Mouse (Mus musculus): Measurements from ENCODE around the gene Otog.
A peak's percentile ranks its signal among the peaks of the same experiment; 100 is the strongest.

Otog gene

DNA sequence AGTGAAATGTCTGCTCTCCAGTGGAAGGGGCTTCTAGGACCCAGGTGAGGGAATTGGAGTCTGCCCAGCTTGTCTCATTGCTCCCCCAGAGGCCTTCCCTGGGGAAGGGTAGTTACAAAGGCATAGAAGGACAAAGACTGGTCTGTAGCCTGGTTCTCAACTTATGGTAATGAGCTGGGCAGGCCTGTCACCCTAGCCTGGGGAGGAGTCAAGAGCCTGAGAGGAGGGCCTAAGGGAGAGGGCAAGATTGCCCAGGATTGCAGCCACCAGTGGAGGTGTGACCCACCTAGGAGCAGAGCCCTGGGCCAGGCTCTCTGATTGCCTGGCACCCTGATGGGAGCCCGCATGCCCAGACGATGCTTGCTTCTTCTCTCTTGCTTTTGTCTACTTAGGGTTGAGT, at the start of gene Otog:
Gene Otog, plus strand, starts transcription at position 292 of the 400 bp plus-strand sequence.
- DNase-seq (ENCODE audit: low read depth) = no peak

DNA sequence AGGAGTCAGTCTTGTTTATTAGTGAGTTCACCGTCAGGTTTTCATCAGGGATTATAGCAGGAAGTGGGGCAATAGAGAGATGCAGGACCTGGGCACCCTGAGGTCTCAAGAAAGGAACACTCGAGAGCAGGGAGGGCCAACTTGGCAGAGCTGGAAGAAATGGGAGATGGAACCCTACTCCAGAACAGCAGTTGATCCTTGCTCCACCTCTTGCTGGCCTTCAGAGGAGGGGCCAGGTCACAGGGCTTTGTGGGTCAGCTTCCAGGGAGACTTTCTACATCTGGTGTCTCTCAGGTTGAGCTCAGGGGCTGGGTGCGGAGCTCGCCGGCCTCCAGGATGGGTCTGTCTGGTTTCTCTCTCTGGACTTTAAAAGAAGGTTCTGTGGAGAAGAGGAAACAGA, 45.4 kb upstream of the Otog start:
- DNase-seq (ENCODE audit: low read depth) = no peak

- no peak for DNase-seq (ENCODE audit: low read depth)
Measured at GRCm38 (mm10) chr7:46200021-46200420, 40.8 kb upstream of the Otog start.

DNA sequence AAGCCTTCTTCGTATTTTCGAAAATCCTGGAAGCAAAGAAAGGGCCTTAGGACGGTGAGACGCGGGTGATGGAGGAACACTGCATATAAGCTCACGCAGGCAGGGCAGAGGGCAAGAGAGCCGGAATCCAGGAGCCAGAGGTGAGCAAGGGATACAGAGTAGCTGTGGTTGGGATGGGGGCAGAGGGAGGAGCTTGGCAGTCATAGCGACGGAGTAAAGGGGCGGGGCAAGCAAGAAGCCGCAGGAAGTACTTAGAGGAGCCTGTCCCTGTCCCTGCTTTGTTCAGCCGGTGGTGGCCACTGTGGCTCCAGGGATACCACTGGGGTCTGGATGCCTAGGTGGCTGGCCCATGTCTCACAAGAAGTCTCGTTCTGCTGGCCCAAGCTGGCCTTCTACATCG, 39.1 kb upstream of the Otog start:
- no peak for DNase-seq (ENCODE audit: low read depth)

GRCm38 (mm10) chr7:46204046-46204471, 36.7 kb upstream of the Otog start:
- DNase-seq (ENCODE audit: low read depth) = no peak

- no peak for DNase-seq (ENCODE audit: low read depth)
Measured at GRCm38 (mm10) chr7:46204775-46205174, 36.0 kb upstream of the Otog start.

DNA sequence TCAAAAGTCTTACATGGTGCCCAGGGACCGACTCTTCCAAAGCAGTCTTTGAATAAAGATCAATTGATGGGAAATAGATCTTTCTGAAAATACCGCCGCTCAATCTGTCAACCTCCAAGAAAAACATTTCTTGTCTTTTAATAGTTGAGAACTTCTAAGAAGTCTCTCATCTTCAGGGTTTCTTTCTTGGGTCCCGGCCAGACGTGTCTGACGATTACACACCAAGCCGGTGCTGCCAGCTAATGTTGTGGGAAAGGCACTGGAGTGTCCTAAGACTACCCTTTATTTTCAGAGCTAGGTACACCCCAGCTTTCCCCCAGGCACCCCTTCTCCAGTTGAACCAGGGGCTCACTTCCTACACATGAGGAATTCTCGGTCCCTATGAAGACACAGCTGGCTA, 32.7 kb upstream of the Otog start:
- no peak for DNase-seq (ENCODE audit: low read depth)

GRCm38 (mm10) chr7:46210276-46210675, 30.5 kb upstream of the Otog start:
- no peak for DNase-seq (ENCODE audit: low read depth)

DNA sequence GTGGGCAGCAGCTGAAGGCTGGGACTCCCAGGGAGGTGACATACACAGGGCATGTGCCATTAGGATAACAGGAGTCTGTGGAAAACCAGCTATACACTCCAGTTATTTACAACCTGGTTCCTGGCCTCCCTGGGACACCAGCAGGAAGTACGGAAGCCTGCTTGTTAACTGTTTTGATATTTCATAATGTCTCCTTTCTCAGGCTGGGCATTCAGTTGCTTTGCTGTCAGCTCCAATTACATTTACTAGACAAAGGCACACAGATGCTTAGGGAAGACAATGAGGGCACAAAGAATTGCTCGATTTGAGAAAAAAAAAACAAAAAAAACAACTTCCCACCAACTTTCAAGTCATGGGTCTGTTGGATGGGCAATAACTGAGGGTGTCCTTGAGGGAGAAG, 24.3 kb upstream of the Otog start:
- no peak for DNase-seq (ENCODE audit: low read depth)

GRCm38 (mm10) chr7:46218415-46218814, 22.4 kb upstream of the Otog start:
- DNase-seq (ENCODE audit: low read depth) = peak; percentile 7

DNA sequence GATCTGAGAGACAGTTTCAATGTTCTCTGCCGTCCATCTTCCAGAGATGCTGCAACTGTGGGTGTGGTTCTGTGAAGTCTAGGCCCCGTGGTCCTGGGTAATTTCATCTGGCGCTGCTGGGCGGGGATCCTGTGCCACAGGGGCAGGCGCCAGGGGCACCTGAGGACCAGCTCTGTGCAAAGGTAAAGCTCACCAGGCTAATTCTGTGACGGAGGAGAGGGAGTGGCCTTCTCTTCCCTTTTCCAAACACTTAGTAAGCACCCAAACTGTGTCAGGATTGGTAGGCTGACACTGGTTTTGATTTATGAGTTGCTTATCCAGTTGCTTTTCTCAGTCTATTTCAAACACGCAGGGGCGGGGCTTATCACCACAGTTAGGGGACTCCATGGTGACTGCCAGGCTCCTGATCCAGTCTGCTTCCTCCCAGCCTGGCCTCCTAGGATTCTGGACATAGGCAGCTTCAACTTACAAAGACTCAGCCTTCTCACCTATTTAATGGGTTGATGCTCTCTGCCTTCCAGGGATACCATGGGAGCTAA, 20.1 kb upstream of the Otog start:
- no peak for DNase-seq (ENCODE audit: low read depth)

- DNase-seq (ENCODE audit: low read depth) = peak; percentile 26
Measured at GRCm38 (mm10) chr7:46226253-46226652, 14.5 kb upstream of the Otog start.

DNA sequence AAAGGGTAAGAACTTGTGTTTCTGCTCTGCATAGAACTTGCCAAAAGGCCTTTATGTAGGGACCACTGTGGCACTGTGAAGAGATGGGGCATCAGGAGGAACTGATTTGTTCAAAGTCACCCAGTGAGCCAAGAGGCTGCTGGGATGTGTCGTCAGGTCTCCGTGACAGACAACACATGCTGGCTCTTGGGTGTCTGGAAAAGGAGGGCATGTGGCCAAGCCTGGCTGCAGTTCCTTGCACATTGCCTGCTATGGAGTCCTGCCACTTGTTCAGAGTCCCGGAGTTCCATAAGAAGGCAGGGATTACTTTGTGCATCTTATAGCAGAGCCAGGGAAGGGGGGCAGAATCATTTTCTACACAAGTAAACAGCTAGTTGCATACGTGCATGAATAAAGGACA, 13.9 kb upstream of the Otog start:
- no peak for DNase-seq (ENCODE audit: low read depth)

DNA sequence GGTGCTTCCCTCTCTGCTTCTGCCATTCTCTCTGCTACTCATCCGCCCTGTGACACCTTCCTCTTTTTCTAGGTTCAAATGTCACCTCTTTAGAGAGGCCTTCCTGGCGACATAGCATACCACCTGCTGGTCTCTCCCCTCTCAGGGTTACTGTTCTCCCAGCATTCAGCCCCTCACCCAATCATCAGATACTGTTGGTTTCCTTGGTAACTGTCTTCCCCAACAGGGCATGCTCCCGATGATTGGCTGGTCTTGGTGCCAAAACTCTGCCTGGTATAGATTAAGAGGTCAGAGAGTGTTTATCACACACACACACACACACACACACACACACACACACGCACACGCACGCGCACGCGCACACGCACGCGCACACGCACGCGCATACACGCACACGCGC, 4.8 kb upstream of the Otog start:
- DNase-seq (ENCODE audit: low read depth) = no peak

- DNase-seq (ENCODE audit: low read depth) = no peak
Measured at GRCm38 (mm10) chr7:46236363-46236762, 4.4 kb upstream of the Otog start.

GRCm38 (mm10) chr7:46237192-46237591, 3.6 kb upstream of the Otog start:
- no peak for DNase-seq (ENCODE audit: low read depth)

DNA sequence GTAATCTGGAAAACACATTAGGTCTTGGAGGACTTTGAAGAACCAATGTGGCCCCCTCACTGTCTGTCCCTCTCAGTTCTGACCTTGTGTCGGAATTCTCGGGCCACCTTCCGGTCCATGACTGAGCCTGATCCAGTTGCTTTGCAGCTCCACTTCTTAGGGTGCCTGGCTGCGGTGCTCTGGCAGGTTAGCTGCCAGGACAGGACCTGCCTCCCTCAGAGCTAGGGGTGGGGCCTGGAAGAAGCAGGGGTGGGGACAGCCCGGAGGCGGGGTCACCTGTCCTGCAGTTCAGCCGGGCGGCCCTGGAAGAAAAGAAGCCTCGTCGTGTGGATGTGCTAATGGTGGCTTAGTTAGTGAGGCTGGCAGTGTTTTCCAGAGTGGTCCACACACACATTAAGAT, 2.4 kb upstream of the Otog start, which contains the start of gene Ush1c:
Gene Ush1c, minus strand, starts transcription at position 158 of the 400 bp plus-strand sequence.
- no peak for DNase-seq (ENCODE audit: low read depth)

GRCm38 (mm10) chr7:46240091-46240490, 696 bp upstream of the Otog start:
- no peak for DNase-seq (ENCODE audit: low read depth)

- no peak for DNase-seq (ENCODE audit: low read depth)
Measured at GRCm38 (mm10) chr7:46246876-46247275, 6.1 kb downstream of the Otog start.

DNA sequence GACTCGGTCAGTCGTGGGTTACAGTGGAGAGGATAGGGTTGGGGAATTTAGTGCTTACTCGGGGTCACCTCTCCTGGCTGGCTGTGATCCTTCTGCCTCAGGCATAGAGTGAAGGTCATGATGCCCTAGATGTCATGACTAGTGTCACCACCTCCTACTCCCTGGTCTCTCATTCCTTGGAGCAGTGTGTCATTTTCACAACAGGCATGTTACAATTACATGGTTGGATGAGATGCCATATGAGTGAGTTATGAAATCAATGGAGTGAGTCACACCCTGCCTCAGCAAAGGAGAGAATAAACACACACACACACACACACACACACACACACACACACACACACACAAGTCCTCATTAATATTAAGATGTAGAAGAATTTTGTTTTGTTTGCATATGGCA, 6.8 kb downstream of the Otog start:
- no peak for DNase-seq (ENCODE audit: low read depth)

GRCm38 (mm10) chr7:46251841-46252240, 11.1 kb downstream of the Otog start:
- no peak for DNase-seq (ENCODE audit: low read depth)

DNA sequence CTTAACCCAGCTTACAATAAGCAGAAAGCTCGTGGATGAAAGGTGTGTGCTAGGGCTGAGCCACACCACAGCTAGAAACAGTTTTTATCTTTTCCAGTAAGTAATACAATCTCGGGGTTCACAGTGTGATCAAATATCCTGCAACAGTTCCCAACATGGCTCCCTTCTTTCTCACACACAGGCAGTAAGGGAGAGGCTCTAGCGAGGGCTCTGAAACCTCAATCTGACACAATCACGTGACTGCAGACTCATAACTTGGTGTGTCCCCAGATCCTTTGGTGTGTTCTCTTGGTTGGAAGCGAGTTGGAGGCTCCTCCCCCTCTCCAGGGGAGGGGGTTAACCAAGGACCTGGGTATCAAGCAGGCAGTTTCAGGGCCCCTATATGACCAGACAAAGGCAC, 35.4 kb downstream of the Otog start:
- no peak for DNase-seq (ENCODE audit: low read depth)

DNA sequence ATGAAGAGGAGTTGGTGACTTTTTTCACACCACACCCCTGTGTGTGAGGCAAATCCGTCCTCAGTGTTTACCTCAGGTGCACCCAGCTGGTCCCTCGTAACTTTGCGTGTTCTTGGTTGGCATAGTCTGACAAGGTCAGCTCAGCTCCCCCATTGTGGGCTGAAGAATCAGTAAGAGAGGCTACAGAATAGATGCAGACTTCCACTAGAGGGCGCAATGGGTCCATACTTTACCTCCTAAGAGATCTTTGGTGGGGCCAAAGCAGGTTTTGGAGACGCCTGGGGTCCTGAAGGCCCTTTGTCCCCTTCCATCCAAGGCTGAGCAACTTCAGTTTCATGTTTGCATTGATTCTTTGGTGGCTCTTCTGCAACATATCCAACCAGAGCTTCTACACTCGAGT, 39.2 kb downstream of the Otog start:
- DNase-seq (ENCODE audit: low read depth) = peak; percentile 62

DNA sequence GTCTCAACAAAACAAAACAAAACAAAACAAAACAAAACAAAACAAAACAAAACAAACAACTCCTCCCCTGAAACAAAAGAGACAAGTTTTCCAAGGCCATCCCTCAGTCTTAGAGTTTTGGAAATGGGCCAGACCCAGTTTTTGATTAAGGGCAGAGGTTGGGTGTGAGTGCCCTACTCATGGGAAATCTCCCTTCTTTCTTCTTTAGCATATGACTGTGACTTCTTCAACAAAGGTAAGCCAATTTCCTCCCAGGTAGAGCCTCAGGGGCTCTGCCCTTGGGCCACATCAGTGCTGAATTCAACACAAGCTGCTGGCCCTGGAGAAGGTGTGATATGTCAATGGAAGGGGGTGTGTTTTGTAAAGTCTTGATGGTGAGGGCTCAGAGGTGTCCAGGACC, 40.1 kb downstream of the Otog start:
- DNase-seq (ENCODE audit: low read depth) = no peak

DNA sequence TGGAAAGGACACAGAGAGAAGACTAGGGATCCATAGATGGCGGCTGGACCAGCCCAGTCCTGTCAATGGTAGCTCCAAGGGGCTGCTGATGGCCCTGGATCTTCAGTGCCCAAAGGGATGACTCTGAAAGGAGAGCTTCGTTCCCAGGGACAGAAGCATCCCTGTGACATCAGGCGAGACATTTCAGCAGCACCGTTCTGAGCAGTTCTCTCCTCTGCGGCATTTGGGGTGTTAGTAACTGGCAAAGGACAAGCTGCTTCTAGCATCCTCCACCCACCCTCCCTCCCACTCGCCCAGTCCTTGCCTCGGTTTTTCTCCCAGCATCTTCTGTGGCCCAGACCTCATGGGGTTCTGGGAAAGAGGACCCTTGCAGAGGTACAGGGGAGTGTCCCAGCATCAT, 41.5 kb downstream of the Otog start:
- no peak for DNase-seq (ENCODE audit: low read depth)

Data from c-Kit-positive CD71-negative TER-119-negative erythroid progenitor cells, embryonic 14.5 days (primary cell).